Mouse (Mus musculus): ENCODE measurements around the gene Scgb1a1. TPM values are rescaled to one million over a fixed set of nuclear protein-coding genes. Genes with fewer than 3 reads are reported as not detected.

The Scgb1a1 gene
- polyA plus RNA-seq, 1 experiment from 2014 or later = not detected

DNA sequence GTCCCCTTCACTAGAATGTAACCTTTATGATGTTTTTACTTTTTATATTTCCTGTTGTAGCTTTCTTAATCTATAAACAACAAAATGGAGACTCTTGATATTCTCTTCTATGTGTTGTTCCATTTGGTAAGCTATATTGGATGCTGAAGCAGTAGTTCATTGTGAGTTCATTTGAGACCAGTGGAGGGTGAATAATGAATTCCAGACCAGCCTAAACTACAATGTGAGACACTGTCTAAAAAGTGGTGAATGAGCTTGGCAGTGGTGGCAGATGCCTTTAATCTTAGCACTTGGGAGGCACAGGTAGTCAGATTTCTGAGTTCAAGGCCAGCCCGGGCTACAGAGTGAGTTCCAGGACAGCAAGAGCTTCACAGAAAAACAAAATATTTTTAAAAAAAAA is 44.6 kb downstream of the Scgb1a1 start:
- no peaks in the 10 kb centered on the region for H3K27me3 ChIP-seq (ENCODE audit: control insufficient read depth, insufficient read depth, low read depth, low read length)
- H3K4me2 ChIP-seq (ENCODE audit: low read length) = no peak overlapping the region
- H3K4me1 ChIP-seq (ENCODE audit: control insufficient read depth, insufficient read depth, low read length) = no peaks in the 10 kb centered on the region
- no peak overlapping the region for H3K4me3 ChIP-seq (ENCODE audit: low read depth, low read length)
- WGBS = 91% methylated on average over 1 of the region's 1 CpGs
- no peak overlapping the region for H3K9ac ChIP-seq (ENCODE audit: low read depth, low read length)
- H3K27ac ChIP-seq (ENCODE audit: low read length) = no peak overlapping the region
- no peaks in the 10 kb centered on the region for H3K36me3 ChIP-seq (ENCODE audit: control insufficient read depth, insufficient read depth, low read length)
- ATAC-seq = no peak
- no peaks in the 10 kb centered on the region for H3K9me3 ChIP-seq (replicated peaks; ENCODE audit: control insufficient read depth, low read length, poor library complexity, severe bottlenecking)

DNA sequence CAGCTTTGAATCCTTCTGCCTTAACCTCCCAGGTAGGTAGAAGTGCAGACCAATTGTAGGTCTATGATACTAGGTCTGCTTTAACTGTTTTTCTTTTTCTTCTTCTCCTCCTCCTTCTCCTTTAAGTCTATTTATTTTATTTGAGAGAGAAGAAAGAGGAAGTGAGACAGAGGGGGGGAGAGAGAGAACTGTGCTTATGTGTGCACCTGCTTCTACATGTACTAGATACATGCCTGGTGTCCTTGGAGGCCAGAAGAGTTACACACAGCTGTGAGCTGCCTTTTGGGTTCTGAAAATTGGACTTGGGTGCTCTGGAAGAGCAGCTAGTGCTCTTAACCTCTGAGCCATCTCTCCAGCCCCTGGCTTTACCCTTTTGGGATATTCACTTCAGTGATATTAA is 46.7 kb downstream of the Scgb1a1 start:
- no peak for ATAC-seq
- Histone ChIP-seq H3K27me3 (ENCODE audit: control insufficient read depth, insufficient read depth, low read depth, low read length) (no peaks in the 10 kb centered on the region), H3K4me2 (ENCODE audit: low read length) (no peak overlapping the region), H3K9ac (ENCODE audit: low read depth, low read length) (no peak overlapping the region), H3K27ac (ENCODE audit: low read length) (no peak overlapping the region), H3K9me3 (replicated peaks; ENCODE audit: control insufficient read depth, low read length, poor library complexity, severe bottlenecking) (no peaks in the 10 kb centered on the region), H3K4me3 (ENCODE audit: low read depth, low read length) (no peak overlapping the region), H3K36me3 (ENCODE audit: control insufficient read depth, insufficient read depth, low read length) (no peaks in the 10 kb centered on the region), H3K4me1 (ENCODE audit: control insufficient read depth, insufficient read depth, low read length) (no peaks in the 10 kb centered on the region)

DNA sequence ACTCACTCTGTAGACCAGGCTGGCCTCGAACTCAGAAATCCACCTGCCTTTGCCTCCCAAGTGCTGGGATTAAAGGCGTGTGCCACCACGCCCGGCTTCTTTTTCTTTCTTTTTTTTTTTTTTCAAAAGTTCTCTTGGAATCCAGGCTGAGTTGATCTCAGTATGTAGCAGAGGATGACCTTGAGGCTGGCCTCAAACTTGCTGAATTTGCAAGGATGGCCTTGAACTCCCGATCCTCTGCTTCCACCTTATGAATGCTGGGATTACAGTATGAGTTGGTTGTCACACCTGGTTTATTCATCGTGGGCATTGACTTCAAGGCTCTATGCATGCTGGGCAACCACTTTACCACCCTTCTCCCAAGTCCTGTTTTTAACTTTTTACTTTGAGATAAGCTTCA is 47.1 kb downstream of the Scgb1a1 start:
- 89% methylated on average over 6 of the region's 6 CpGs for WGBS

GRCm38 (mm10) chr19:9039928-9040327 is 47.8 kb downstream of the Scgb1a1 start:
- H3K4me2 ChIP-seq (ENCODE audit: low read length) = no peak overlapping the region
- no peaks in the 10 kb centered on the region for H3K27me3 ChIP-seq (ENCODE audit: control insufficient read depth, insufficient read depth, low read depth, low read length)
- no peak overlapping the region for H3K4me3 ChIP-seq (ENCODE audit: low read depth, low read length)
- H3K27ac ChIP-seq (ENCODE audit: low read length) = no peak overlapping the region
- H3K9ac ChIP-seq (ENCODE audit: low read depth, low read length) = no peak overlapping the region
- ATAC-seq = no peak
- H3K9me3 ChIP-seq (replicated peaks; ENCODE audit: control insufficient read depth, low read length, poor library complexity, severe bottlenecking) = no peaks in the 10 kb centered on the region
- no peaks in the 10 kb centered on the region for H3K4me1 ChIP-seq (ENCODE audit: control insufficient read depth, insufficient read depth, low read length)
- H3K36me3 ChIP-seq (ENCODE audit: control insufficient read depth, insufficient read depth, low read length) = no peaks in the 10 kb centered on the region
- WGBS = 75% methylated on average over 7 of the region's 7 CpGs

More for the DNA sequence above, 47.1 kb downstream of the Scgb1a1 start:
- Histone ChIP-seq H3K27ac (ENCODE audit: low read length) (no peak overlapping the region), H3K4me3 (ENCODE audit: low read depth, low read length) (no peak overlapping the region), H3K9ac (ENCODE audit: low read depth, low read length) (no peak overlapping the region), H3K36me3 (ENCODE audit: control insufficient read depth, insufficient read depth, low read length) (no peaks in the 10 kb centered on the region), H3K4me1 (ENCODE audit: control insufficient read depth, insufficient read depth, low read length) (no peaks in the 10 kb centered on the region), H3K27me3 (ENCODE audit: control insufficient read depth, insufficient read depth, low read depth, low read length) (no peaks in the 10 kb centered on the region), H3K9me3 (replicated peaks; ENCODE audit: control insufficient read depth, low read length, poor library complexity, severe bottlenecking) (no peaks in the 10 kb centered on the region), H3K4me2 (ENCODE audit: low read length) (no peak overlapping the region)
- no peak for ATAC-seq

GRCm38 (mm10) chr19:9039266-9039665 is 48.5 kb downstream of the Scgb1a1 start:
- whole genome bisulfite sequencing = 79% methylated on average over 4 of the region's 4 CpGs
- no peak overlapping the region for H3K4me2 ChIP-seq (ENCODE audit: low read length)
- ATAC-seq = no peak

GRCm38 (mm10) chr19:9038136-9038535 is 49.6 kb downstream of the Scgb1a1 start:
- 76% methylated on average over 3 of the region's 3 CpGs for WGBS
- Histone ChIP-seq H3K4me1 (ENCODE audit: control insufficient read depth, insufficient read depth, low read length) (0 out of 2 replicates have a peak, but pooled peaks cover 2% of the 10 kb centered on the region), H3K36me3 (ENCODE audit: control insufficient read depth, insufficient read depth, low read length) (no peaks in the 10 kb centered on the region), H3K9ac (ENCODE audit: low read depth, low read length) (no peak overlapping the region), H3K9me3 (replicated peaks; ENCODE audit: control insufficient read depth, low read length, poor library complexity, severe bottlenecking) (no peaks in the 10 kb centered on the region), H3K4me2 (ENCODE audit: low read length) (no peak overlapping the region), H3K27me3 (ENCODE audit: control insufficient read depth, insufficient read depth, low read depth, low read length) (no peaks in the 10 kb centered on the region), H3K4me3 (ENCODE audit: low read depth, low read length) (no peak overlapping the region), H3K27ac (ENCODE audit: low read length) (no peak overlapping the region)
- ATAC-seq = no peak

More at GRCm38 (mm10) chr19:9039266-9039665, 48.5 kb downstream of the Scgb1a1 start:
- H3K9ac ChIP-seq (ENCODE audit: low read depth, low read length) = no peak overlapping the region
- no peaks in the 10 kb centered on the region for H3K27me3 ChIP-seq (ENCODE audit: control insufficient read depth, insufficient read depth, low read depth, low read length)
- no peaks in the 10 kb centered on the region for H3K9me3 ChIP-seq (replicated peaks; ENCODE audit: control insufficient read depth, low read length, poor library complexity, severe bottlenecking)
- H3K4me3 ChIP-seq (ENCODE audit: low read depth, low read length) = no peak overlapping the region
- H3K36me3 ChIP-seq (ENCODE audit: control insufficient read depth, insufficient read depth, low read length) = no peaks in the 10 kb centered on the region
- H3K4me1 ChIP-seq (ENCODE audit: control insufficient read depth, insufficient read depth, low read length) = no peaks in the 10 kb centered on the region
- H3K27ac ChIP-seq (ENCODE audit: low read length) = no peak overlapping the region

GRCm38 (mm10) chr19:9035101-9035500 is 52.7 kb downstream of the Scgb1a1 start:
- Histone ChIP-seq H3K36me3 (ENCODE audit: control insufficient read depth, insufficient read depth, low read length) (no peaks in the 10 kb centered on the region), H3K9me3 (replicated peaks; ENCODE audit: control insufficient read depth, low read length, poor library complexity, severe bottlenecking) (no peaks in the 10 kb centered on the region), H3K27me3 (ENCODE audit: control insufficient read depth, insufficient read depth, low read depth, low read length) (no peaks in the 10 kb centered on the region), H3K4me1 (ENCODE audit: control insufficient read depth, insufficient read depth, low read length) (0 out of 2 replicates have a peak, but pooled peaks cover 2% of the 10 kb centered on the region), H3K27ac (ENCODE audit: low read length) (no peak overlapping the region), H3K9ac (ENCODE audit: low read depth, low read length) (no peak overlapping the region), H3K4me2 (ENCODE audit: low read length) (no peak overlapping the region), H3K4me3 (ENCODE audit: low read depth, low read length) (no peak overlapping the region)
- ATAC-seq = no peak
- 72% methylated on average over 3 of the region's 3 CpGs for WGBS

GRCm38 (mm10) chr19:9034480-9034879 is 53.3 kb downstream of the Scgb1a1 start:
- ATAC-seq = no peak
- Histone ChIP-seq H3K36me3 (ENCODE audit: control insufficient read depth, insufficient read depth, low read length) (no peaks in the 10 kb centered on the region), H3K4me1 (ENCODE audit: control insufficient read depth, insufficient read depth, low read length) (0 out of 2 replicates have a peak, but pooled peaks cover 2% of the 10 kb centered on the region), H3K27me3 (ENCODE audit: control insufficient read depth, insufficient read depth, low read depth, low read length) (no peaks in the 10 kb centered on the region), H3K4me3 (ENCODE audit: low read depth, low read length) (no peak overlapping the region), H3K9me3 (replicated peaks; ENCODE audit: control insufficient read depth, low read length, poor library complexity, severe bottlenecking) (no peaks in the 10 kb centered on the region), H3K4me2 (ENCODE audit: low read length) (no peak overlapping the region), H3K9ac (ENCODE audit: low read depth, low read length) (no peak overlapping the region), H3K27ac (ENCODE audit: low read length) (no peak overlapping the region)
- WGBS = 80% methylated on average over 3 of the region's 3 CpGs

Measured in midbrain, embryonic 16.5 days (tissue).